Mouse (Mus musculus) heart, embryonic 10.5 days (tissue): Measurements from ENCODE around the gene Pam16. TPM values are rescaled to one million over a fixed set of nuclear protein-coding genes. Genes with fewer than 3 reads are reported as not detected.
"Not testable (repeated sequence)": the region's sequence is repeated elsewhere in the genome, so short reads cannot be mapped to it uniquely, and the experiment has no call there.

ENCODE experiments used
- DNase-seq: peaks from one replicate; pipeline ENCODE4 v3.0.0-alpha.2; 2017; ENCODE audit warnings: low spot score
- H3K27ac ChIP-seq: fragments of 300-500 bp; sonication (generic); 2 replicates; pipeline ENCODE4 v1.5.1; 2016; ENCODE audit warnings: mild to moderate bottlenecking
- H3K27me3 ChIP-seq: fragments of 300-500 bp; sonication (generic); 2 replicates; pipeline ENCODE4 v1.6.1; 2016; ENCODE audit warnings: mild to moderate bottlenecking; ENCODE audit not compliant: poor library complexity, insufficient read depth, severe bottlenecking
- H3K36me3 ChIP-seq: fragments of 300-500 bp; sonication (generic); 2 replicates; pipeline ENCODE4 v1.6.1; 2016; ENCODE audit warnings: mild to moderate bottlenecking, moderate library complexity
- H3K4me1 ChIP-seq: fragments of 300-500 bp; sonication (generic); 2 replicates; pipeline ENCODE4 v1.6.1; 2016; ENCODE audit warnings: mild to moderate bottlenecking
- H3K4me3 ChIP-seq: fragments of 300-500 bp; sonication (generic); 2 replicates; pipeline ENCODE4 v1.5.1; 2016; ENCODE audit warnings: mild to moderate bottlenecking, moderate library complexity
- H3K9me3 ChIP-seq: fragments of 300-500 bp; sonication (generic); 2 replicates; pipeline ENCODE4 v1.6.1; 2016; ENCODE audit warnings: mild to moderate bottlenecking, moderate library complexity
- WGBS: fragments of 180-500 bp; shearing (Covaris S2); methylation state at CpG from one replicate; pipeline ENCODE4 v1.1.7; 2016; 5-methylcytosine and 5-hydroxymethylcytosine counted together
- polyA plus RNA-seq: library from polyadenylated mRNA; unstranded; fragments of >200 nt; fragmentation: Nextera tagmentation; extraction: Ambion mirVana; gene quantifications from 2 replicates; pipeline ENCODE4 v1.2.1, GENCODE M21; 2016

Gene Pam16
- polyA plus RNA-seq, 1 experiment from 2014 or later = 116 TPM

GRCm38 (mm10) chr16:4594814-4595526 is 29.8 kb downstream of the Pam16 start:
- Histone ChIP-seq H3K9me3 (no peaks in the 10 kb centered on the region), H3K27me3 (no peaks in the 10 kb centered on the region), H3K4me3 (peak overlapping the region; percentile 93), H3K36me3 (peaks cover 13% of the 10 kb centered on the region), H3K27ac (peak overlapping the region; percentile 97), H3K4me1 (peaks cover 76% of the 10 kb centered on the region)
- WGBS = 1% methylated on average over 41 of the region's 52 CpGs
- DNase-seq = no peak

DNA sequence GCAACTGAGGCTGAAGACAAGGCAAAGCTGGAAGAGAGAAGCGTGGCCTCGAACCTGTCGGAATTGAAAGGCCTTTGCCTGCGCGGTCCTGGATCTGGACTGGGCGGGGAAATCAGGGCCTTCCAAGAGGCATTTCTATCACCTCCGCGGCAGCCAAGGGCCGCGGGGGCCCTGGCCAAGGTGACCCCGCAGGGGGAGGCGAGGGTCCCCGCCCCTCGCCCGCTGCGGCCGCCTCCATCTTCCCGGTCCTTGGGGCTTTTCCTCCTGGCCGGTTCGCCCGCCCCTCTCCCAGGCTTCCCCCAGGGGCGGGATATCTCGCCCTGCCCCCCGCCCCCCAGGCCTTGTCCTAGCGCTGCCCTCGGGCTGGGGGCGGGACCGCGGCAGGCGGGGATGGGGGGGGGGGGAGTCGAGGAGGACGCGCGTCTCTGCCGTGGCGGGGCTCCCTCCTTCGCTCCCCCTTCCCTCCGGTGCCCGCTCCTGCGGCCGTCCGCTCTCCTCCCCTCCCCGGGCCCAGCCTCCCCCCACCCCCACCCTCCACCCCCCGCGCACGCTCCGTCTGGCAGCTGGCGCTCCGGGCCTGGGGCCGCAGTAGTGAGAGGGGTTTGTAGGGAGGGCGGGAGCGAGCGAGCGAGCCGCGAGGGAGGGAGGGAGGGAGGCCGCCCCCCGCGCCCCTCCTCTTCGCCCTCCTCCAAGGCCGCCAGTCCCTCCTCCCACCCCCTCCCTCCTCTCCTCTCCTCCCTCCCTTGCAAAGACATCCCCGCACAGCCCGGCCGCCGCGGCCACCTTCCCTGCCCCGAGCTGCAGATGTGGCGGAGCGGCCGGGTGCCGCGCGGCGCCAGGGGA is 30.6 kb downstream of the Pam16 start, which contains the start of gene Glis2:
Glis2 (plus strand) TSS at position 743 of the 843 bp plus-strand sequence.
- no peaks in the 10 kb centered on the region for H3K27me3 ChIP-seq
- peak within 1 kb of the TSS; percentile 93 for H3K4me3 ChIP-seq
- H3K27ac ChIP-seq = peak within 1 kb of the TSS; percentile 97
- WGBS = under 1% methylated on average over 53 of the region's 74 CpGs
- peaks cover 68% of the 10 kb centered on the region for H3K4me1 ChIP-seq
- no peaks in the 10 kb centered on the region for H3K9me3 ChIP-seq
- DNase-seq = peak; percentile 92
- H3K36me3 ChIP-seq = peaks cover 17% of the 10 kb centered on the region

GRCm38 (mm10) chr16:4592909-4593875 is 31.6 kb downstream of the Pam16 start:
- peaks cover 17% of the 10 kb centered on the region for H3K36me3 ChIP-seq
- H3K27me3 ChIP-seq = no peaks in the 10 kb centered on the region
- DNase-seq = no peak
- peak overlapping the region; percentile 93 for H3K4me3 ChIP-seq
- WGBS = 15% methylated on average over 32 of the region's 32 CpGs
- peak overlapping the region; percentile 97 for H3K27ac ChIP-seq
- H3K9me3 ChIP-seq = no peaks in the 10 kb centered on the region
- peaks cover 59% of the 10 kb centered on the region for H3K4me1 ChIP-seq

DNA sequence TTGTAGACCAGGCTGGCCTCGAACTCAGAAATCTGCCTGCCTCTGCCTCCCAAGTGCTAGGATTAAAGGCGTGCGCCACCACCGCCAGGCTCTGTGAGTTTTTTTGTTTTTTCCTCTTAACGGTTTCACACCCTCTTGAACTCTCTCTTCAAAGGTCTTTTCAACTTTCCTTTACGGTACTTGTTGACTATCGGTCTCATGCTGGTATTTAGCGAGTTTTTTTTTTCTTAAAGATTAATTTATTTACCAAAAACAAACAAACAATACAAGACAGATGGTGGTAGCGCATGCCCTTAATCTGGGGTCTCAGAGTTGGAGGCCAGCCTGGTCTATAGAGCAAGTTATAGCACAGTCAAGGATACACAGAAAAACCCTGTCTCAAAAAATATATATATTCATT is 34.6 kb downstream of the Pam16 start:
- H3K27ac ChIP-seq = no peak overlapping the region
- no peaks in the 10 kb centered on the region for H3K27me3 ChIP-seq
- H3K36me3 ChIP-seq = peaks cover 17% of the 10 kb centered on the region
- no peak for DNase-seq
- H3K4me1 ChIP-seq = peaks cover 57% of the 10 kb centered on the region
- 93% methylated on average over 9 of the region's 9 CpGs for WGBS
- H3K9me3 ChIP-seq = no peaks in the 10 kb centered on the region
- no peak overlapping the region for H3K4me3 ChIP-seq

GRCm38 (mm10) chr16:4587516-4588210 is 37.1 kb downstream of the Pam16 start:
- H3K9me3 ChIP-seq = no peaks in the 10 kb centered on the region
- H3K4me3 ChIP-seq = peak overlapping the region; percentile 59
- peak overlapping the region; percentile 94 for H3K27ac ChIP-seq
- peaks cover 32% of the 10 kb centered on the region for H3K4me1 ChIP-seq
- DNase-seq = no peak
- peaks cover 17% of the 10 kb centered on the region for H3K36me3 ChIP-seq
- 47% methylated on average over 5 of the region's 5 CpGs for WGBS
- H3K27me3 ChIP-seq = no peaks in the 10 kb centered on the region

GRCm38 (mm10) chr16:4586531-4587123 is 38.2 kb downstream of the Pam16 start:
- peak; percentile 99 for DNase-seq

GRCm38 (mm10) chr16:4585642-4586530 is 38.9 kb downstream of the Pam16 start:
- no peaks in the 10 kb centered on the region for H3K27me3 ChIP-seq
- peaks cover 12% of the 10 kb centered on the region for H3K36me3 ChIP-seq
- 6% methylated on average over 14 of the region's 14 CpGs for WGBS
- H3K9me3 ChIP-seq = no peaks in the 10 kb centered on the region
- peak overlapping the region; percentile 94 for H3K27ac ChIP-seq
- peaks cover 28% of the 10 kb centered on the region for H3K4me1 ChIP-seq
- H3K4me3 ChIP-seq = peak overlapping the region; percentile 59
- DNase-seq = no peak

More at GRCm38 (mm10) chr16:4586531-4587123, 38.2 kb downstream of the Pam16 start:
- Histone ChIP-seq H3K4me1 (peaks cover 28% of the 10 kb centered on the region), H3K27ac (peak overlapping the region; percentile 94), H3K36me3 (peaks cover 17% of the 10 kb centered on the region), H3K27me3 (no peaks in the 10 kb centered on the region), H3K9me3 (no peaks in the 10 kb centered on the region), H3K4me3 (peak overlapping the region; percentile 59)
- 1% methylated on average over 43 of the region's 43 CpGs for WGBS

DNA sequence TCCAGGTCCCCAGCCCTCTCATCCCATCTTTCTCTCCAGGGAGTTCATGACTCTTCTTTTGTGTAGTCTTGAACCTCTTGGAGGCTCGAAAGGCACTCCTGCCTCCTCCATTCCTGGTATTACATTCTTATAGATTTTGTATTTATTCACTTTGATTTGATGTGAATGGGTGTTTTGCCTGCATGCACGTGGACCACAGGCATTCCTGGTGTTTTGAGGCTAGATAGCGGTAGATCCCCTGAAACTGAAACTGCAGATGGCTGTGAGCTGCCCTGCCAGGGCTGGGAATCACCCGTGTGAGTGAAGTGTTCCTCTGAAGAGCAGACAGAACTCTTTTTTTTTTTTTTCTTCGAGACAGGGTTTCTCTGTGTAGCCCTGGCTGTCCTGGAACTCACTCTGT is 40.4 kb downstream of the Pam16 start:
- H3K27me3 ChIP-seq = no peaks in the 10 kb centered on the region
- H3K9me3 ChIP-seq = no peaks in the 10 kb centered on the region
- H3K27ac ChIP-seq = no peak overlapping the region; the same call in 1 of the 2 replicates
- peaks cover 28% of the 10 kb centered on the region for H3K4me1 ChIP-seq
- 0 out of 2 replicates have a peak, but pooled peaks cover under 1% of the 10 kb centered on the region for H3K36me3 ChIP-seq
- 69% methylated on average over 5 of the region's 5 CpGs for WGBS
- DNase-seq = no peak
- no peak overlapping the region for H3K4me3 ChIP-seq

DNA sequence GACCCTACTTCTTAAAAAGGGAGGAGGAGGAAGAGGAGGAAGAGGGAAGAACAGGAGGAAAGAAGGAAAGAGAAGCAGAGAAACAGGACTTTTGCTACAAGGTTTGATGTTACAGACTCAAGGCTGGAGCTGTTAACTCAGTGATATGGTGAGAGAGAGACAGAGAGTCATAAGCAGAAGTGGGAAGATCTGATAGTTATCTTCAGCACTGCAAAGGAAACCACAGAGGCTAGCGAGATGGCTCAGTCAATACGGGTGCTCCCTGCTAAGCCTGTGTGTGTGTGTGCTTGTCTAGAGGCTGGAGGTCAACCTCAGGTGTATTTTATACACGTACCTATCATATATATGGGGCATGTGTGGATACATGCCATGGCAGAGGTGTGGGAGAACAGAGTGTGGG is 41.0 kb downstream of the Pam16 start:
- Histone ChIP-seq H3K27me3 (no peaks in the 10 kb centered on the region), H3K27ac (no peak overlapping the region), H3K9me3 (no peaks in the 10 kb centered on the region), H3K4me3 (no peak overlapping the region), H3K36me3 (no peaks in the 10 kb centered on the region), H3K4me1 (peaks cover 32% of the 10 kb centered on the region)
- DNase-seq = no peak
- WGBS = 74% methylated on average over 3 of the region's 3 CpGs

GRCm38 (mm10) chr16:4581179-4581578 is 43.6 kb downstream of the Pam16 start:
- H3K27me3 ChIP-seq, DNase-seq: not testable (repeated sequence)
- 69% methylated on average over 4 of the region's 4 CpGs for WGBS

DNA sequence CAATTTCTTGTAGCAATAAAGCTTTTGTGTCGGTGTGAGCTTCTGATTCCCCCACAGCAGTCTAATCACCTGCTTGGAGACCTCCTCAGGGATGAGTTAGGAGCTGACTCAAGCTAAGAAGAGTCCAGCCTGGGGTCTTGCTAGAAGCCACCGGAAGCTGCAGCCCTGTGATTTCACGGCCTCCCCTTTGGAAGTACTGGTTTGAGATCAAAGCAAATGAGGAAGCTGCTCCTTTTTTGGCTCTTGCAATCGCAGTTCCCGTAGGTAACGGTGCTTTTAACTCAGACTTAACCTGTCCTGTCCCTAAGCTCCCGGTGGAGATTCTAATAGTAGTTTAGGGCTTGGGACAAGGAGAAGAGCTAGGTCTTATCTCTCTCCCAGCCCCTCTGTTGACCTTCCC is 46.2 kb downstream of the Pam16 start:
- Histone ChIP-seq H3K4me1 (peaks cover 9% of the 10 kb centered on the region), H3K9me3 (no peaks in the 10 kb centered on the region), H3K36me3 (no peaks in the 10 kb centered on the region), H3K27ac (0 out of 2 replicates have a peak overlapping the region, but pooled peaks have one; percentile 42), H3K4me3 (no peak overlapping the region), H3K27me3 (no peaks in the 10 kb centered on the region)
- DNase-seq = no peak
- WGBS = 61% methylated on average over 7 of the region's 7 CpGs

More at GRCm38 (mm10) chr16:4581179-4581578, 43.6 kb downstream of the Pam16 start:
- not testable (repeated sequence) for H3K36me3 ChIP-seq, H3K27ac ChIP-seq, H3K9me3 ChIP-seq, H3K4me3 ChIP-seq
- peaks cover 16% of the 10 kb centered on the region for H3K4me1 ChIP-seq
